Mouse (Mus musculus): Measurements from ENCODE around the gene Mcm8. TPM values are rescaled to one million over a fixed set of nuclear protein-coding genes. Genes with fewer than 3 reads are reported as not detected.

Gene Mcm8
- total RNA-seq, 2 experiments from 2014 or later: 3.4 to 4.7 TPM

DNA sequence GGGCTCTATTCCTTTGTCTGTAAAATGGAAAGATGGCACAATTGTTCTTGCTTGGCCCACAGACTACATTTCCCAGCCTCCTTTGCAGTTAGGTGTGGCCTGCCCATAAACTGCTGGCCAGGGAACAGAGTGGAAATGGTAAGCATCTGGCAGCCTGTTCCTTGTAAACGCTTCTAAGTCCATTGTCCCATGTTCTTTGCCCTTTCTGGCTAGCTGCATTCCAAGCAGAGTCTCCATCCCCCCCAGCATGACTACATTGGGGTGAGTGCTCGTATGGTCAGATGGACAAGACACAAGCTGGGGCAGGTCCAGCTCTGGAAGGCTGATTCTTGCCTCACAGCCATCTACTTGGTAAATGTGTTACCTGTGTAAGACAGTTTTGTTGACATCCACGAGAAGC, 55.7 kb downstream of the Mcm8 start:
- no peak for DNase-seq

DNA sequence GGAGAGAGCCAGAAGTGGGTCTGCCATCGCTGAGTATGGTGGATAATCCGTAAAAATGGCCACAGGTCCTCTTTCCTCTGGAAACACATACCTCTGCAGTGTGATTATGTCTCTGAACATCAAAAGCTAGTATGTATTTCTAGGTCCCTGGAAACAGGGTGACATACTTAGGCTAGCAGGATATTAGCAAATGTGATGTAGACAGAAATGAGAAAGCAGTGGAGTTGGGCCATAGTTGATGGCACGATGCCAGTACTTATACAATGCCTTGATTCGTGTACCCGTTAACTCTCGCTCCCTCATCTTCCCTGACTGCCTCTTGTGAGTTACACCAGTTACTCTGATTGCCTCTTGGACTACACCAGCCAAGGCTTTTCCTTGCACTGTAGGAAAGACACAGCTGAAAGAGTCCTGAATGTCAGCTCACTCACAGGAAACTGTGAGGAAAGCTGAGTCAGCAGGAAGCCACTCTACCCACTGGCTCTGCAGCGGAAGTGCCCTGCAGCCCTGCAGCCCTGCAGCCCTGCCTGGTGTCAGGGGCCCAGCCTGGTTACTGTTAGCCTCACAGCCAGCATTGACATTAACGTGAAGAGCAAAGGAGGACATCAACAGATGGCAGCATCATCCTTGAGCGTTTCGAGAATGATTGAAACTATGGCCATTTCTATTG, 57.9 kb downstream of the Mcm8 start:
- DNase-seq: no peak

GRCm38 (mm10) chr2:132876991-132877390, 61.0 kb downstream of the Mcm8 start:
- DNase-seq: peak; percentile 37 to 40

GRCm38 (mm10) chr2:132879261-132880044, 63.5 kb downstream of the Mcm8 start:
- peak; percentile 53 to 65 for DNase-seq

DNA sequence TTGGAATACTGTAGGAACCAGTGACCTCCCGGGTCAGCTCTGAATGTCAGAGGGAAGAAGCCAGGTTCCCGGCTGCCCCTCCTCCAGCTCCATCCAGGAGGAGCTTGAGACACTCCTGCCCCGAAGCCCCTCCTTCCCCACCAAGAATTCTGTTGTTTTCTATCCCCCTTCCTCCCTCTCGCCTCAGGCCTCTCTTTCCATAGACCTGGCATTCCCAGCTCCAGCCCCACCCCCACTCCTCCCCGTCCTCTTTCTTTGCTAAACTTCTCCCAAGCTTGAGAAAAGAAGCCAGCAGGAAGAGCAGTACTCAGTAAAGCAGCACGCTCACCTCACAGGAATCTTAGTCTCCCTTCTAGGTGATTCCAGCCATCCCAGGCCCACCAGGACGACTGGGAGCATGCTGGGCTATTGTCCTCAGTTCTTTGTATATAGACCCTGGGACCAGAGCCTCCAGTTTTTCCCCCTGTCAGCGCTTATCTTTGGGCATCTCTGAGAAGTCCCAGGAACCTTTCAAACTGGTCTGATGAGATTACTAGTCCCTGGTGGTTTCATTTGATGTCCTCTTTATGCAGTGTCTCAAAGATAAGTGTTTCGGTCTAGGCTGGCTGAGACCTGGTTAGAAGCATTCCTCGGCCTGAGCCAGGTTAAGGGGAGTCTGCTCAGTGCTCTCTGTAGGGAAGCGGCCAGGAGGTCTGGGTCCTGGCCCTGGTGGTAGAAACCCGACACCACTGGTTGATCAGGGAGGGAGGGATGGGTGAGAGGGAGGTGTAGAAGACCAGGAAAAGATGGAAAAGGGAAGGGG, 65.1 kb downstream of the Mcm8 start, which contains the start of gene Lrrn4:
TSS of gene Lrrn4 (minus strand) at position 48 of the 802 bp plus-strand sequence.
- DNase-seq: no peak

DNA sequence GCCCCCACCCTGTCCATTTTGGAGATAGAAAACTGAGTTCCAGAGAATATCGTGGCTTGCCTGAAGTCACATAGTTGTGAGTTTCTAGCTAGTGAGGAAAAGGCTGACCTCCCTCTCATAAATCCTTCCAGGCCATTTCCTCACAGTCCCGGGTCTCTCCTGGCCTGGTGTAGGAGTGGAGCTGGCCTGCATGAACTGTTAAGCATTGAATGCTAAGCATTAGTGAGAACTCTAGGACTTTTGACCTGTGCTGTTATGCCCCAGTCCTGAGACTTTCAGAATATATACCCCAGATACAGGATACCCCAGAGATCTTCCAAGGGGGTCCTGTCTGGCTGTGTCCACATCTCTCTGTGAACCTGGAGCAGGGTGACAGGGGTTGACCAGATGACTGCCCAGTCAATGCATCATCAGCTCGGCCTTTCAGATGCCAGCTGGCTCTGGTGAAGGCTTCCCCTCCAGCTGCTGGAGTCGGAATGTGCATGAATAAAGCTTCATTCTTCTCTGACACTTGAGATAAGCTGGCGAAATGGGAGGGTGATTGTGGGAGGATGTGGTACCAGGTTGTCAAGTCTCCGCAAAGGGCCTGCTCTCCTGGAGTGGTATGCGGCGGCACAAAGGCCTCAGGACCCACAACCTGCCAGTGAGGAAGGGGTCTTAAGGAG, 68.5 kb downstream of the Mcm8 start:
- peak; percentile 65 to 77 for DNase-seq

- DNase-seq: no peak
Observed at GRCm38 (mm10) chr2:132885312-132885711, 69.4 kb downstream of the Mcm8 start.

Other genes with a start within 250 kb of the Mcm8 start
- gene Gpcpd1, start 228.4 kb upstream of the Mcm8 start, total RNA-seq (2021): 10 to 100 TPM; 19.5 to 57.4 TPM
- gene Shld1, start 129.2 kb upstream of the Mcm8 start, total RNA-seq (2021): 10 to 100 TPM in 1 of 2 experiments, 1 to 10 TPM in 1; 7.7 to 12.8 TPM
- gene Chgb, start 34.9 kb upstream of the Mcm8 start, total RNA-seq (2021): 1,000 to 10,000 TPM; 1,300 to 1,603 TPM
- gene Trmt6, start 86 bp upstream of the Mcm8 start, total RNA-seq (2021): 10 to 100 TPM; 19.1 to 26.0 TPM
- gene Crls1, start 30.5 kb downstream of the Mcm8 start, total RNA-seq (2021): 100 to 1,000 TPM; 103 to 125 TPM
- gene Lrrn4, start 64.8 kb downstream of the Mcm8 start, total RNA-seq (2021): 1 to 10 TPM; 3.2 to 3.8 TPM
- not detected for gene Fermt1, start 129.8 kb downstream of the Mcm8 start, total RNA-seq (2021)

All from adrenal gland, postnatal 36 days (tissue).